Mouse (Mus musculus): ENCODE measurements around the gene Spata46. TPM values are rescaled to one million over a fixed set of nuclear protein-coding genes. Genes with fewer than 3 reads are reported as not detected.

Spata46 gene
- not detected in 2 replicates for polyA plus RNA-seq (2015; fragmentation: Nextera tagmentation; extraction: Ambion mirVana)

DNA sequence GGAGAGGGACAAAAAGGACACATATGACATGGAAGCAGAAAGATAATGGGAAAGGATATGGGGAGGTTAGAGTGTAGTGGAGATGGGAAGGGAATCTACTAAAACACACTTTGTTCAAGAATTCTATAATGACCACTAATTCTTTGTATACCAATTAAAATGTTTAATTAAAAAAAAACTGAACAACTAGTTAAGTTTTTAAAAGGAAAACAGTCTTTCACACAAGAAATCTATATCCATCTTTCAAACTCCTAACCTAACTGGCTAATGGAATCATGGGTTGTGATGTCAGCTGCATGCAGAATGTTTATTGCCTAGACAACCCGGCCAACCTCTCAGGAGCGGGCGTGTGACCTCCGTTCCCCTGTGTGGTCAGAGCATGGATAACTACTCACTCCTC, at the start of gene Spata46:
TSS of gene Spata46 (plus strand) at position 301 of the 400 bp plus-strand sequence.
- no peak for DNase-seq (ENCODE audit: low spot score)

DNA sequence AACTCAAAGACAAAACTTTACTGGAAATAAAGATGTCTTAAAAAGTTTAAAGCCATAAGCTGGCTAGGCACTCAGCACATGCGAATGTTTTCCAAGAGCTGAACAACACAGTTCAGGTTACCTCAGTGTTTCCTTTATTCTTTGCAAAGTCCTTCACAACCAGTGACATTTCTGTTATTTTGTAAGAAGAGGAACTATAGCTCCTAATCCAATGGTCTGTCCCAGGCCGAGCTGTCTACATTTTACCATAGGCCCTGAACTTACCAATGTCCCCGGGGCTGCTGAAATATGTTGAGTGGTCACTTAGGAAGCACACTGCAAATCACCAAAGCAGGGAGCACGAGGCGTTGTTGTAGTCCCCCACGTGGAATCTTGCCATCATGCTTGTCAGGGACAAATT, 38.3 kb upstream of the Spata46 start:
- no peak for DNase-seq (ENCODE audit: low spot score)

DNA sequence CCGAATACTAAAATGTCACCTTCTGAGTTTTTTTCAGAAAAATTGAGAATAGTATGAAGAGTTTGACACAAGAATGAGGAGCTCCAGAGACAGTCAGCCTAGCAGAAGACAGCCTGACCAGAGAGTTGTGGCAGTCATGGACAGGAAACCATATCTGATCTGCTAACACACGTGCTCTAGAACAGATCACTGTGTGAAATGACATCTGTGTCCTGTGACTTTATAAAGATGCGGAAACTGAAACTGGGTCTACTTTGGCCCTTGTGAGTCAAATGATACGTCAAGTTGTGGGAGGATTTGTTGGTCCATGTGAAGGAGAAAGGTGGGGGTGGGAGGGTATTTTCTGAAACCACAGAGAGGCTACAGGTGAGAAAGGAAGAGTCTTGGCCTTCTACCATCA, 37.9 kb upstream of the Spata46 start:
- DNase-seq (ENCODE audit: low spot score), result no peak

DNA sequence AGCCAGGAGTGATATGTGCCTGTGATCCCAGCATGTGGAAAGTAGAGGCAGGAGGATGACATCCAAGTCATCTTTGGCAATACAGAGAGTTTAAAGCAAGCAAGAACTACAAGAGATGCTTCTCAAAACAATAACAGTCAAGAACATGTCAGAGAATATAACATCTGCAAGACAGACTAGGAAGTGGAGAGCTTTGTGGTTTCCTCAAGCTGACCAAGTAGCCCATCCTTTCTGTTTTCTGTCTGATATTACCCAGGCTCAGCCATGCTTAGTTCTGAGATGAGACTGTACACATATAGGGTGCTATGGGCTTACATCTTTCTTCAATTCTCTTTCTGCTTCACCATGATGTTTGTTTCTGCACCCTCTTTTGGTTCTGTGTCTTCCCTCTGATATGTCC, 35.4 kb upstream of the Spata46 start:
- no peak for DNase-seq (ENCODE audit: low spot score)

DNA sequence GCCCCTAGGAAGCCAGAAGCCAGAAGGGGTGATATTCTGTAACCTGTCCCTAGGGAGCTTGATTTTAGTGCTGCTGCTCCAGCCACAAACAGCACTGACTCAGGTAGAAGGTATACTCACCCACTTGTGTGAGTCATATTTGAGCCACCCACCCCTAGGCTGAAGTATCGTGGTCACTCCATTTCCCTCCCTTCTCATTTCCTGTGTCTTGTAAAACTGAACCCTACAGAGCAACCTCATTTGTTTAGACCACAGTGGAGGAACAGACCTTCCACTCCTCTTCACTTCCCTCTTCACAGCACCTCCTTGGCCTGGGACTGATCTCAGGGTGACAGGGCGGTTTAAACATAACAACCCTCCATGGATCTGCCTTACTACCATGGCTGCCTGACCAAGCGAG, 31.6 kb upstream of the Spata46 start, which contains the start of gene Sh2d1b1:
TSS of gene Sh2d1b1 (plus strand) at position 305 of the 400 bp plus-strand sequence.
- no peak for DNase-seq (ENCODE audit: low spot score)

GRCm38 (mm10) chr1:170282415-170283129, 26.0 kb upstream of the Spata46 start:
- DNase-seq (ENCODE audit: low spot score), result no peak

GRCm38 (mm10) chr1:170292239-170292951, 16.2 kb upstream of the Spata46 start:
- DNase-seq (ENCODE audit: low spot score), result no peak

GRCm38 (mm10) chr1:170293257-170293656, 15.3 kb upstream of the Spata46 start:
- DNase-seq (ENCODE audit: low spot score), result no peak

GRCm38 (mm10) chr1:170294786-170295570, 13.6 kb upstream of the Spata46 start:
- DNase-seq (ENCODE audit: low spot score), result no peak

GRCm38 (mm10) chr1:170299496-170299895, 9.1 kb upstream of the Spata46 start:
- DNase-seq (ENCODE audit: low spot score), result no peak

DNA sequence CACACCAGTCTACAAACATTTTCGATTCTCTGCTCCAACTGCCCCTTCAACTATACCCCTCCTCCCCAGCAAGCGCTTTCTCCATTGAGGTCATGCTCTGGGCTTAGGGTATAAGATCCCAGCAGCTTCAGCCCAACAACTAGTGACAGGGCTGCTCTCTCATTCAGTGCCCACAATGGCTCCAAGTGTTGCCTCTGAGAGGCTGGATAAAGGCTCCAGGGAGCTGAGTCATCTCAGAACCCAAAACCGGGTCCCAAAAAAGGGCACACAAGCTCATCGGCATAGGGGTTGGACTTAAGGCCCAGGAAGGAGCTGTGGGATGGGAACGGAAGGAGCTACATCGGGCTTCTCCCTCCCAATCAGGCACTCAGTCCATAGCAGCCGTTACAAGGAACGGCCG, 6.9 kb upstream of the Spata46 start:
- DNase-seq (ENCODE audit: low spot score), result no peak

DNA sequence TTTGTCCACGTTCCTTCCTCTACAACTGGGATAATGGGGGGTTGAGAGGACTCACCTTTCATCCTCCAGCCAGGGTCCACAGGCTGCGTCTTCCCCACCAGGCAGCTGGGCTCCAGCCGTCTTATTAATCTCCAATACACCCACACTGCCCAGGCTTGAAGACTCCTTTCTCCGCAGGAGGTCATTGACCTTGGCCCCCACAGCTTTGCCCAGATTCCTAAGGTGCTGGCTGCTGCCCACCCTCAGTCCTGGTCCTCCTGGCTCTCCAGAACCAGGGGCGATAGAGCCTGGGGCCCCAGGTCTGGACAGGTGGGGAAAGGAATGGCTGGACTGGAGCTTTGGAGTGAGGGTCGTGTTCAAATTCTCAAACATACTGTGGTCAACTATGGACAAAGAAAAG, 6.1 kb upstream of the Spata46 start:
- DNase-seq (ENCODE audit: low spot score), result no peak

DNA sequence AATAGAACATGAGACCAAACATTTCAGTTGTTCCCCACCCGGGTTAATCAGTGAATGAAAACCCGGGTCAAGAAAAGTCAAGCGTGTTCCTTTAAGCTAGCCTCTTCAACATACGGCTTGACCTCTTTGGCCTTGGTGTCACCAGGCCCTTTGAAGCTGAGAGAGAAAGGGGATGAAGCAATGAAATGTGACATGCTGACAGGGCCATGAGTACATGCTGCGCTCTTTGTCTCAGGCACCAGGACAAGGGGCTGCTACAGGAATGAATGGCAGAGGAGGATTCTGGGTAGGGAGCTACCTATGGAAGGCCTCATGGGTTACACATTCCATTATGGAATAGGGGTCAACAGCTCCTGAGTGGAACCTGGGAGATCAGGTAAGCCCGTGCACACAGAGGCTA, 5.5 kb upstream of the Spata46 start:
- DNase-seq (ENCODE audit: low spot score), result no peak

- DNase-seq (ENCODE audit: low spot score), result no peak
Observed at GRCm38 (mm10) chr1:170305002-170305401, 3.6 kb upstream of the Spata46 start.

- no peak for DNase-seq (ENCODE audit: low spot score)
Observed at GRCm38 (mm10) chr1:170306232-170306631, 2.4 kb upstream of the Spata46 start, which contains the start of gene Gm7694. Gene Gm7694, minus strand, starts transcription at chr1:170306332.

GRCm38 (mm10) chr1:170311431-170311830, 2.8 kb downstream of the Spata46 start:
- no peak for DNase-seq (ENCODE audit: low spot score)

GRCm38 (mm10) chr1:170322046-170322445, 13.4 kb downstream of the Spata46 start:
- no peak for DNase-seq (ENCODE audit: low spot score)

DNA sequence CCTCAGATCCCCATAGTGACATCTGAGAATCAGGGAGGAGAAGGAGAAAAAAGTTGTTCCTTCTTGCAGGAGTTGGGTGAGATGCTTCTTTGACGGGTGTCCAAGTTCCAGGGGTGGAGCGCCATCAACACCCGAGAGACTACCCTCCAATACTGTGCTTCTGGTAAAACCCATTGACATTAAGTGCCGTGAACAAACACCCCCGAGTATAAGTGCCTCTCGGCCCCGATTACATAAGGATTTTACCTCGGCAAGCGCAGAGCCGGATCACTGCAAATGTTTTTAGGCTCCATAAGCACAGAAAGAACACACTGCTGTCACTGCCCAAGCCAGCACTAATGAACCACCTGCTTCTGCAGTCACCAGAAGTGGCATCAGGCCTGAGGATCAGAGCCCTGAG, 14.4 kb downstream of the Spata46 start:
- no peak for DNase-seq (ENCODE audit: low spot score)

GRCm38 (mm10) chr1:170324312-170324711, 15.7 kb downstream of the Spata46 start:
- no peak for DNase-seq (ENCODE audit: low spot score)

DNA sequence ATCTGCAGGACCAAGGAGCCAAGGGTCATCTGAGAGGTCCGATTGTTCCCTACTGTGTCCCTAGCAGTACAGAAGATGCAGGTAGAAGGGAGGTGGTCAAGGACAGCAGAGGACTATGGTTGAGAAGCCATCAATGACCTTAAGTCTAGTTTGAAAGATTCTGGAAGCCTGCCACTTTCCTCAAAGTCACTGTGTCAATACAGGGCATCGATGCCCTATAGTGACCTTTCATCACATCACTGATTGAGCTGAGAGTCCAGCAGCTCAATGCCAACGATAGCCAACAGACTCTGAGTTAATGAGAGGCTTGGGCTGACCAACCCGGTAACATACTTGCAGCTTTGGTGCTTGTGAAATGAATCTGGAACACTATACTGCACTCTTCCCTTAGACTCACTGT, 16.7 kb downstream of the Spata46 start:
- DNase-seq (ENCODE audit: low spot score), result no peak

DNA sequence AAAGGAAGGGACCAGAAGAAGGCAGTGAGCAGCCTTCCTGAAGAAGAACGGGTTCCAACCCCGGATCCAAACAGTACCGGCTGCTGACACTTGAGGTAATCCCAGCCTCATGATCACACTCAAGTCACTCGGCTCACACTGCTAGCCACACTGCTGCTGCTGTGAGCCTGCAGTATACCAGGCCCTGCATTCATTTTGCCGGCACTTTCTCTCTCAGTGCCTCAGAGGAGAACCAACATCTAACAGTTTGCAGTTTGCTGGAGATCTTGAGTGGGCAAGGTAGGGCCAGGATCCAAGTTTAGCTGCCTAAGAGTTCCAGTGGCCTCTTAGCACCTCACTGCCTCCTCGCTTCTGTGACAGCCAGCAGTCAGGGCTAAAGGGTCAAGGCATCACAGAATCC, 23.3 kb downstream of the Spata46 start:
- no peak for DNase-seq (ENCODE audit: low spot score)

DNA sequence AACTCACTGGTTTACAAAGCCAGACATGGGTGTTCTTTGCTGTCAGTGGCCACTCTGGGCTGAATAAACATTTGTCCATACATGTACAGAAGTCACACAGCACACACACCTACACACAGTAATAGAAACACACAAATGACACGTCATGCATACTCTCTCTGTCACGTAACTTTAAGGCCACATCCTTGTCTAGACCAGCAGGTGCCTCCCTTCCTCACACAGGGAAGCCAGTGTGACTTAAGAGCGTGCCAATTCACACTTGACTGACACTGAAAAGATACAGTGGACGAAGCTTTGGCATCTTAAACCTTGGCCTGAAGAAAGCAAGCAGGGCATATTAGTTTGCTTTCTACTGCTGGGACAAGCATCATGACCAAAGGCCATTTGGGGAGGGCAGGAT, 24.2 kb downstream of the Spata46 start:
- no peak for DNase-seq (ENCODE audit: low spot score)

Measured in thymus, postnatal 0 days (tissue).